Mouse (Mus musculus) bone marrow macrophage, adult 2 months (primary cell): ENCODE results near the gene Ikbkg.

Experiments used
- CTCF ChIP-seq: IDR thresholded peaks from 2 replicates; pipeline ENCODE4 v1.5.1; 2012; ENCODE audit warnings: low read depth, mild to moderate bottlenecking, low read length, moderate library complexity
- POLR2A ChIP-seq: IDR thresholded peaks from 2 replicates; pipeline ENCODE4 v1.6.1; 2012; ENCODE audit warnings: mild to moderate bottlenecking, low read depth, low read length, borderline replicate concordance

- TF ChIP-seq CTCF (no peak), POLR2A (no peak)
These were observed 8.6 kb upstream of the Ikbkg start for GRCm38 (mm10) chrX:74384451-74384850.
